In the genomic region with DNA sequence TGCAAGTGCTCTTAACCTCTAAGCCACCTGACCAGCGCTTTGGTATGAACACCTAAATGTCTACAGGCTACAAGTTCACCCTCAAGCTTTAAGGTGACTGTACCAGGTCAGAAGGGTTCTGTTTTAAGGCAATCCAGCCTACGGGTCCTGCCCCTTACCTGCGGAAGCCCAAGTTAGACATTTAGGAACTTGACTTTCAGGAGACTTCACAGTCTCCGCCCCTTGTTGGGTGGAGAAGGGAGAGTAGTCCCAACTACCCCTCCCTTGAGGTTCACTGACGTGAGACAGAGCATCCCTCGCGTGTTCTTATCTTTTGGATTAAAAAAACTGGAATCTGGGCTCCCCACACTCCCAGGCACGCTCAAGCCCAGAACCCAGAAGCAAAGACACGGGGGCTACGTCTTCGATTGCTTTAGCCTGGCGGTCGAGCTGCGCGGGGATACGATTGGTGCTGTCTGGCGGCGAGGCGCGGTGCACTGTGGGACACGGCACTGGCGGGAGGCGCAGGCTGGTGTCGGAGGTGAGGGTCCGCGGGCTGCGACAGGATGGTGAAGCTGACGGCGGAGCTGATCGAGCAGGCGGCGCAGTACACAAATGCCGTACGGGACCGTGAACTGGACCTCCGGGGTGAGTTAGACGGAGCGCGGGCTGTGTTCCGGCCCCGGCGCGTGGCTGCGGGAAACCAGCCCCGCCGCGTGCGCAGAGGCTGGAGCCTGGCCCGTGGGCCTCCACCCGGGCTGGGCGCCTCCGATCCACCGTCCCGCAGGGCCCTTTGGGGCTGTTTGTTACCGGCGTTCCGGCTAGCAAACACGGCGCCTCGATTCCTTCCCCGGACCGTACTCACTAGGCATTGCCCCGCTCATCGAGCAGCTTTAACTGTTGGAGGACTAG, we compare ENCODE assay signal across 8 mouse cellular contexts. TPM values are rescaled to one million over a fixed set of nuclear protein-coding genes. Genes with fewer than 3 reads are reported as not detected.
A peak's percentile ranks its signal among the peaks of the same experiment; 100 is the strongest.
DNase-seq lines count a peak whose midpoint lies in the region; ATAC-seq and TF ChIP-seq lines count a peak whose summit lies in the region.

No protein-coding gene starts in this region.

- no peaks in the 10 kb centered on the region for H3K4me1 ChIP-seq in embryonic facial prominence, embryonic 11.5 days (ENCODE audit: control insufficient read depth, insufficient read depth, low read length)
- H3K4me1 ChIP-seq in limb, embryonic 11.5 days (ENCODE audit: control insufficient read depth, insufficient read depth, low read length) = peaks cover 3% of the 10 kb centered on the region; the same call in 1 of the 2 replicates
- peaks cover 19% of the 10 kb centered on the region for H3K4me1 ChIP-seq in midbrain, embryonic 13.5 days (replicated peaks)
- H3K4me1 ChIP-seq in small intestine, adult 2 months (ENCODE audit: control insufficient read depth, insufficient read depth, insufficient read length, low read length) = no peaks in the 10 kb centered on the region; the same call in 1 of the 2 replicates

- WGBS in embryonic facial prominence, embryonic 11.5 days = under 1% methylated on average over 63 of the region's 64 CpGs
- under 1% methylated on average over 64 of the region's 64 CpGs for WGBS in limb, embryonic 11.5 days
- WGBS in midbrain, embryonic 13.5 days = under 1% methylated on average over 64 of the region's 64 CpGs
- WGBS in small intestine, adult 2 months = under 1% methylated on average over 64 of the region's 64 CpGs

- TF ChIP-seq CTCF in small intestine, adult 2 months (IDR thresholded peaks at IDR 0.05; ENCODE audit: extremely low read depth, insufficient read length, insufficient replicate concordance, low read depth, low read length) = no peak

- peak overlapping the region; percentile 93 for H3K9ac ChIP-seq in embryonic facial prominence, embryonic 11.5 days (replicated peaks; ENCODE audit: low read length)
- peak overlapping the region; percentile 95 for H3K9ac ChIP-seq in limb, embryonic 11.5 days (ENCODE audit: low read length)
- H3K9ac ChIP-seq in midbrain, embryonic 13.5 days (replicated peaks) = peak overlapping the region; percentile 96

- H3K9me3 ChIP-seq in embryonic facial prominence, embryonic 11.5 days (replicated peaks; ENCODE audit: control insufficient read depth, low read length) = no peaks in the 10 kb centered on the region
- H3K9me3 ChIP-seq in limb, embryonic 11.5 days (ENCODE audit: control insufficient read depth, low read length) = no peaks in the 10 kb centered on the region
- H3K9me3 ChIP-seq in midbrain, embryonic 13.5 days = no peaks in the 10 kb centered on the region

- no peaks in the 10 kb centered on the region for H3K27me3 ChIP-seq in embryonic facial prominence, embryonic 11.5 days (ENCODE audit: control insufficient read depth, insufficient read depth, low read length)
- no peaks in the 10 kb centered on the region for H3K27me3 ChIP-seq in limb, embryonic 11.5 days (ENCODE audit: control insufficient read depth, insufficient read depth, low read length)
- peaks cover 4% of the 10 kb centered on the region; the same call in 1 of the 2 replicates for H3K27me3 ChIP-seq in midbrain, embryonic 13.5 days
- H3K27me3 ChIP-seq in small intestine, adult 2 months (ENCODE audit: control insufficient read depth, insufficient read depth, low read length) = no peaks in the 10 kb centered on the region

- H3K4me3 ChIP-seq in embryonic facial prominence, embryonic 11.5 days (ENCODE audit: low read depth, low read length) = peak overlapping the region; percentile 85
- peak overlapping the region; percentile 99 for H3K4me3 ChIP-seq in limb, embryonic 11.5 days (ENCODE audit: low read depth, low read length)
- H3K4me3 ChIP-seq in midbrain, embryonic 13.5 days (replicated peaks) = peak overlapping the region; percentile 97
- peak overlapping the region; percentile 78 for H3K4me3 ChIP-seq in small intestine, adult 2 months (ENCODE audit: low read depth, low read length)

- no peaks in the 10 kb centered on the region; the same call in none of the 2 replicates for H3K36me3 ChIP-seq in embryonic facial prominence, embryonic 11.5 days (replicated peaks; ENCODE audit: control insufficient read depth, insufficient read depth, low read depth, low read length)
- H3K36me3 ChIP-seq in limb, embryonic 11.5 days (ENCODE audit: control insufficient read depth, insufficient read depth, low read length) = peaks cover 10% of the 10 kb centered on the region; the same call in 1 of the 2 replicates
- peaks cover 19% of the 10 kb centered on the region for H3K36me3 ChIP-seq in midbrain, embryonic 13.5 days
- peaks cover 11% of the 10 kb centered on the region for H3K36me3 ChIP-seq in small intestine, adult 2 months (ENCODE audit: control insufficient read depth, insufficient read depth, low read length)

- peak; percentile 81 for DNase-seq in 3134 (ENCODE audit: extremely low read depth, insufficient read length, low spot score)
- DNase-seq in adrenal gland, postnatal 25 days = peak; percentile 89
- DNase-seq in embryonic facial prominence, embryonic 11.5 days (ENCODE audit: low spot score) = peak; percentile 93
- DNase-seq in heart, adult 11 months = peak; percentile 99
- DNase-seq in kidney, adult 18-20 months = peak; percentile 92
- DNase-seq in limb, embryonic 11.5 days (ENCODE audit: low spot score) = peak; percentile 95

- H3K27ac ChIP-seq in embryonic facial prominence, embryonic 11.5 days (replicated peaks; ENCODE audit: low read depth, low read length) = peak overlapping the region; percentile 31; the same call in 1 of the 2 replicates
- H3K27ac ChIP-seq in limb, embryonic 11.5 days (replicated peaks; ENCODE audit: low read depth, low read length) = peak overlapping the region; percentile 71
- H3K27ac ChIP-seq in midbrain, embryonic 13.5 days = peak overlapping the region; percentile 74
- H3K27ac ChIP-seq in small intestine, adult 2 months (ENCODE audit: insufficient read depth, low read depth, low read length) = no peak overlapping the region

- ATAC-seq in embryonic facial prominence, embryonic 11.5 days (replicated peaks; ENCODE audit: insufficient number of reproducible peaks, low FRiP score, low TSS enrichment, low read depth) = peak; percentile 95
- peak; percentile 91 for ATAC-seq in limb, embryonic 11.5 days (ENCODE audit: insufficient number of reproducible peaks, low FRiP score, low TSS enrichment, low read depth)
- peak; percentile 98 for ATAC-seq in midbrain, embryonic 13.5 days

- peak overlapping the region; percentile 79 for H3K4me2 ChIP-seq in embryonic facial prominence, embryonic 11.5 days (ENCODE audit: low read depth, low read length)
- H3K4me2 ChIP-seq in limb, embryonic 11.5 days (ENCODE audit: low read depth, severe bottlenecking) = peak overlapping the region; percentile 69
- H3K4me2 ChIP-seq in midbrain, embryonic 13.5 days (replicated peaks) = peak overlapping the region; percentile 87

- TF ChIP-seq POLR2A in small intestine, adult 2 months (IDR thresholded peaks at IDR 0.05; ENCODE audit: low read depth, low read length) = peak; percentile 32; the same call in 1 of the 2 replicates

RNA-seq across cellular contexts. Expression of a gene that starts 1.5 kb away (rescaled TPM):
- 40.3 and 41.1 TPM in 2 replicates for total RNA-seq in adrenal gland, postnatal 25 days (2021)
- polyA plus RNA-seq in embryonic facial prominence, embryonic 11.5 days (2014; fragmentation: Nextera tagmentation; extraction: Ambion mirVana) = 252 and 276 TPM in 2 replicates
- 271 and 274 TPM in 2 replicates for polyA plus RNA-seq in limb, embryonic 11.5 days (2014; fragmentation: Nextera tagmentation; extraction: Ambion mirVana)
- polyA plus RNA-seq in midbrain, embryonic 13.5 days (2015; fragmentation: Nextera tagmentation; extraction: Ambion mirVana) = 159 and 165 TPM in 2 replicates
- 2.2 and 4.7 TPM in 2 replicates for polyA plus RNA-seq in small intestine, adult 2 months (2012; rRNA removed)

RNA-seq across cellular contexts. Expression of a gene that starts 16.9 kb away (rescaled TPM):
- total RNA-seq in adrenal gland, postnatal 25 days (2021) = not detected in 2 replicates
- not detected in 2 replicates for polyA plus RNA-seq in embryonic facial prominence, embryonic 11.5 days (2014; fragmentation: Nextera tagmentation; extraction: Ambion mirVana)
- polyA plus RNA-seq in limb, embryonic 11.5 days (2014; fragmentation: Nextera tagmentation; extraction: Ambion mirVana) = not detected in 2 replicates
- not detected in 2 replicates for polyA plus RNA-seq in midbrain, embryonic 13.5 days (2015; fragmentation: Nextera tagmentation; extraction: Ambion mirVana)
- polyA plus RNA-seq in small intestine, adult 2 months (2012; rRNA removed) = not detected in 2 replicates

RNA-seq across cellular contexts. Expression of a gene that starts 19.1 kb away (rescaled TPM):
- total RNA-seq in adrenal gland, postnatal 25 days (2021) = 79.3 and 93.6 TPM in 2 replicates
- 81.7 and 88.3 TPM in 2 replicates for polyA plus RNA-seq in embryonic facial prominence, embryonic 11.5 days (2014; fragmentation: Nextera tagmentation; extraction: Ambion mirVana)
- polyA plus RNA-seq in limb, embryonic 11.5 days (2014; fragmentation: Nextera tagmentation; extraction: Ambion mirVana) = 87.7 and 89.7 TPM in 2 replicates
- polyA plus RNA-seq in midbrain, embryonic 13.5 days (2015; fragmentation: Nextera tagmentation; extraction: Ambion mirVana) = 79.1 and 82.7 TPM in 2 replicates
- polyA plus RNA-seq in small intestine, adult 2 months (2012; rRNA removed) = 107 and 123 TPM in 2 replicates

RNA-seq across cellular contexts. Expression of a gene that starts 49.0 kb away (rescaled TPM):
- 12.6 and 15.2 TPM in 2 replicates for total RNA-seq in adrenal gland, postnatal 25 days (2021)
- polyA plus RNA-seq in embryonic facial prominence, embryonic 11.5 days (2014; fragmentation: Nextera tagmentation; extraction: Ambion mirVana) = 23.8 and 26.7 TPM in 2 replicates
- polyA plus RNA-seq in limb, embryonic 11.5 days (2014; fragmentation: Nextera tagmentation; extraction: Ambion mirVana) = 23.9 and 27.1 TPM in 2 replicates
- polyA plus RNA-seq in midbrain, embryonic 13.5 days (2015; fragmentation: Nextera tagmentation; extraction: Ambion mirVana) = 11.1 and 11.8 TPM in 2 replicates
- polyA plus RNA-seq in small intestine, adult 2 months (2012; rRNA removed) = 1.4 and 1.6 TPM in 2 replicates

Comparison
In these comparisons a context has a peak if more than half of its experiments do, and no peak if none do; other contexts are left out.
1. RNA of a gene that starts 1.5 kb away (polyA plus RNA-seq): 252 to 276 TPM in embryonic facial prominence, embryonic 11.5 days, 271 to 274 TPM in limb, embryonic 11.5 days and 159 to 165 TPM in midbrain, embryonic 13.5 days; 2.2 to 4.7 TPM in small intestine, adult 2 months; every median in the first group is over 10 times any median in the second.
2. Peak in every context shown above with its lines, with median percentiles within 50 percentile points of each other: DNase-seq, ATAC-seq, H3K4me2 ChIP-seq, H3K4me3 ChIP-seq and H3K9ac ChIP-seq.